Mouse (Mus musculus) cerebellum, adult 11-12 months (tissue): ENCODE data around the gene Kntc1.

Source experiments
- DNase-seq: peaks from one replicate; pipeline ENCODE4 v3.0.0; 2022

The Kntc1 gene

DNA sequence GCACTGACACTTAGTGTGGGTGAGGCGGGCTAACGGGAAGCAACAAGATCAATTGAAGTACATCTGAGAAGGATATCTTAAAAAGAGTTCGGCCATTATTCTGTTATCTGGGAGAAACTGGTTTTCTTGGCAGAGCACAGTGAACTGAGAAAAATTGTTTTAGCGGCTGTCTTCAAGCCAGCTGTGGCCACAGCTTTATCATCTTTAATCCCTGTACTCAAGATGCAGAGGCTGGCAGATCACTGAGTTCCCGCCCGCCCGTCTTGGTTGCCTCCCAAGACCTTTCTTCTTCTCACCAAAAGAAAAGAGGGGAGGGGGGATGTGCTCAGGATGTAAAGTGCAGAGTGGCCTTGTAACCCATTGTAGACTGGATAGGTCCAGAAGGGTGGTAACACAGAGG, 67.4 kb downstream of the Kntc1 start:
- no peak for DNase-seq

DNA sequence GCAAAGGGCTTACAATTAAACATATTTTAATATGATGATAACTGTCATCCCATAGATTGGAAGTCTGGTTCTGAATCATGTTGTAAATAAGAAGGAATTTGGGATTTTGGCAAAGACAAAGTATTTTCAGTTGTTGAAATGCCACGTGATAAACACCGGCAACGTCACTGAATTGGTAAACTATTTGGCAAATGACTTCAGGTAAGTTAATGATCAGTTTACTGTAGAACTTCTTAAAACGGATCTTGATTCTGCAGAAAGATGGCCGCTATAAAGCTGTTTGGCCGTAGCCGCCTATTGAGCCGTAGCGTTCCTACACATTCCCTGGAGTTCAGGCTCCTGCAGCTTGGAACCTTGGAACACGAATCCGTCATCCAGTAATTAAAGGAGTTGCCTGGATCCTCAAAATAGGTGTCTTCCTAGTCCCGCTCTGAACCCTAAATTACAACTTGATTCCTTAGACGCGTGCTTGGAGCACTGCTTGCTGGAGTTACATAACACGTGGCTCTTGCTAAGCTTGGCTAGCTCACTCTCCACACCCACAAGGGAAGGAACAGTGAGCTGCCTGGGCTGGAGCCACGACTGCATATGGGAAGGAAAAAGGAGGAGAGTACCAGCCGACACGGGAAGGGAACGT, 69.5 kb downstream of the Kntc1 start:
- DNase-seq: no peak

DNA sequence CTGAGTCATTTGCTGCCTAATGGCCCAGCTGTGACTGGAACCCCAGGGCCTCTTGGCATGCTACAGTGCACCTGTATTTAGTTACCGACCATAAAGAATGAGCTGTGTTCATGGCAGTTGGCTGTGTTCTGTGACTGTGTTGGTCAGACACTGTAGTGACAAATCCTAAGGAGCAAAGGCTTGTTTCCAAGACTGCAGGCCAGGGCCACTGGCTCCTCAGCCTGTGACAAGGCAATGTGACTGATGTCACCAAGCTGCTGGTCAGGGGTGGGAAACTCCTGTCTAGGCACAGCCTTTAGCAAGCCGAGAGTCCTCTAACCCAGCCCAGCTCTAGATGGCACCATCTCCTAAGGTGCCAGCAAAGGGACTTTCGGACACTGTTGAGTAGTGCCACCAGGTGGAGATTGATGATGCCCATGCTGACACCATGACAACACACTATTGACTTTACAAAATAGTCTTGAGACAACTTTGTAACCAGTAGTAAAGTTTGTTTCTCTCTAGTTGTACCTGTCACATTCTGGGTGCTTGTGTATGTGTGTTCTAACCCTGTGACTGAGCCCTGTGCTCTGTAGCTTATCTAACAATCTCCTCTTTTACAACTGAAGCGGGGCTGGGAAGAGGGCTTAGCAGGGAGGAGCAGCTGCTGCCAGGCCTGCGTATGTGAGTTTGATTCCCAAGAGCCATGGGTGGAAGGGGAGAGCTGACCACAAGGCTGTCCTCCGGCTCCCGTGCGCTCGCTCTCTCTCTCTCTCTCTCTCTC, 71.2 kb downstream of the Kntc1 start:
- no peak for DNase-seq

DNA sequence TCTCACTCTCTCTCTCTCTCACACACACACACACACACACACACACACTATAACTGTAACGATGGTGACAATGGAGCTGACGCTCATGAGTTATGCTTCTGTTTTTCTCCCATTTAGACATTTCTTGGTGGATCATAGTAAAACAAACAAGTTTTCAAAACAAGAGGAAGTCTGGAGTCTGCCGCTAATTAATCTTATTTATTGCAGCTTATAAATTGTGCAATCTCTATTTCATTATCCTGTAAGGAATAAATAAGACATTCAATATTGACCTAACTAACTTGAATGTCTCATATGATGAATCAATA, 71.7 kb downstream of the Kntc1 start:
- DNase-seq: no peak

DNA sequence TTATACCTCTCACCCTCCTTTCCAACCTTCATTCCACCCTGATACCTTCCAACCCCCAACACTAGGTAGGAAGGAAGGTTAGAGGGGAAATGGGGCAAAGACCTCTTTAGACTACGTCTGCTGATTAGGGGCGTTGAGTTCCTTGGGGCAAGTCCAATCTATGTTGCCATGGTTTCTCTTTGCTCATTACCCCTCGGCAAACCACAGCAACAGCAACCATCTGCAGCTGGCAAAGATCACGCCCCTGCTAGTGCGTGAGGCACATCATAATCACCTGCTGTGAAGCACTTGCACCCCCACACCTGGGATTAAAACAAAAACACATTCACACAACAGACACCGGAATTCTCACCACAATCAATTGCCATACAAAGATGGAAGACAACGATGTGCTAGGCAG, 73.2 kb downstream of the Kntc1 start:
- no peak for DNase-seq

DNA sequence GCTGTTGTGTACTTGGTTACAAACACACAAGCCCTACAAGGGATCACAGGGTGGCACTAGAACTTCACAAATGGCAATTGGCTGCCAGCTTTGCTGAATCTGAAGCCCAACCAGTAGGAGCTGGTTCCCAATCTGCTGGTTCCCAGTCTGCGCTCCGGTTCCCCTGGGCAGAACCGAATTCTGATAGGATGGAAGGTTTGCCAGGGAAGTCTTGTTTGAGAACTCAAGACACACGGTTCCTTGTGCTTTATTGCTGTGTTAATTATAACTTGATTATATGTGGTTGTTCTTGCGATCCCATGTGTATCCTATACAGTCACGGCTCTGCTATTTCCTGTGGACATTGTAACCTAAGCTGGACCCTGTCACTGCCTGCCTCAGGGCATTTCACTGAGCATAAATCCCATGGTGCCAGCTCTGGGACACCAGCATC, 78.2 kb downstream of the Kntc1 start:
- no peak for DNase-seq

DNA sequence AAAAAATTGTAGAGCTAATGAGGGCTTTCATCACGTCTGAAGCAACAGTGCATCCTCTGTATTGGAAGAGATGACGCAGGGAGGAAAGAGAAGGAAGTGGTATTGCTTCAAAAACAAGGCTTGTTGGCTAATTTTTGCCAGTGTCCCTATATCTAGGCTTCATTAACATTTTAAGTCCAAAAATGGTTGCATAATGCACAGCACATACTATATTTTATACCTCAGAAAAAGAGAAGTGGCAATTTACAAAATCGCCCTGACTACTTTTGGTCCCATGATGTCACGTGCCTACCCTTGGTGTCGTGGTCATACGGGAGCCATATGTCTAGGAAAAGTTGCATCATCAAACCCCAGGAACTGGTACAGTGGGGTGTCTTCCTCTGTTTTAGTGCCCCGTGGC, 82.8 kb downstream of the Kntc1 start:
- no peak for DNase-seq

DNA sequence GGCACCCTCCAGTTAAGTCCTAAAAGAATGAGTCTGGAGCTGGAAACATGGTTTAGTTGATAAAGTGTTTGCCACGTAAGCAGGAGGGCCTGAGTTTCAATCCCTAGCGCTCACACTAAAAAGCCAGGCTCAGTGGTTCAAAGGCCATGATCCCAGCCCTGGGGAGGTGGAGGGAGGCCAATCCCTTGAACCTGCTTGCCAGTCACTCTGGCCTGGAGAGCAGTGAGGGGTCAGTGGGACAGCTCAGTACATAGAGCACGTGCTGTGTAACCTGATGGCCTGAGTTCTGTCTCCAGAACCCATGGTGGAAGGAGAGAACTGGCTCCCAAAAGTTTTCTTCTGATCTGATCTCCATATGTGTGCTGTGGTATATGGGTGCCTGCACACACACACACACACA, 85.3 kb downstream of the Kntc1 start:
- no peak for DNase-seq

DNA sequence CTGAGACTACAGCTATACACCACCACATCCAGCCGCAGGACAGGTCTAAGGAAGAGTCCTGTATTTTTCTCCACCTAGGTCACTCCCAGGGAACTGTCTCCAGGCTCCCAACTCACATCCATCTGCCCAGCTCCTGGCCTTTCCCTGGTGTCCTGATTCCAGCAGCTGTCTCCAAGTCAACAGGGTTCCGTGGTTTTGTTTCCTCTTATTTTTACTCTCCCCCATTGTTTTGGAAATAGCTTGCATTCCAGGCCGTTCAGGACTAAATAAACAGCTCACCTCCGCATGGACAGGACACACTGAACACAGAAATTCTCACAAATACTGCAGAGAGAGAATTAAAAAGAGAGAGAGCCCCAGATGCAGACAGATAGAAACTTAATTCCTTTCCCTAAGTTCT, 87.9 kb downstream of the Kntc1 start:
- DNase-seq: no peak

DNA sequence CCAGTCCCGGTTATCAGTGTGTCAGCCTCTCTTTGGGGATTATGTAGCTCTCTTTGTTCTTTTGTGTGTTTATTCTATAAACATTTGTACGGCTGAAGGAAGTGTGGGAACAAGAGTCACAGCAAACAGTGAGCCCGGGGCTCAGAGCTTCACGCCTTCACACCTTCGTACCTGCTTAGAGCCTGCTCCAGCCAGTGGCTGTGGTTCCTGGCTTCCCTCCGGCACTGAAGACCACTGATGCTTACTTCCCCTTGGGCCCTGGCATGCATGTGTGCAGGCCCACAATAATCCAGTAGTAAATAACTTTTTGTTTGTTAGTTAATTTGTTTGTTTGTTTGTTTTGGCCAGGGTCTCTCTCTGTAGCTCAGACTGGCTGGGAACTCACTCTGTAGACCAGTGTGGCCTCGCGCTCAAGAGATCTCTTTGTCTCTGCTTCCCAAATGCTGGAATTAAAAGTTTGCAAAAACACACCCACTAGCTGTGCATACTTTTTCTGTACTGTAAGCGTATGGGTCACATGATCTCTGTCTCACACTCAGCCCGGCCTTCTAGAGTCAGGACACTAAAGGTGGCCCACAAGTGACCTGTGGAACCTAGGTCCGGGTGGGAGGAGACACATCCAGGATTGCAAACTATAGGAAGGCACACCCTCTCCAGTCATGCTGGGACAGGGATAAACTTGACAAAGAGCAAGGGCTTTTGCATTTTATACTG, 92.9 kb downstream of the Kntc1 start:
- no peak for DNase-seq

DNA sequence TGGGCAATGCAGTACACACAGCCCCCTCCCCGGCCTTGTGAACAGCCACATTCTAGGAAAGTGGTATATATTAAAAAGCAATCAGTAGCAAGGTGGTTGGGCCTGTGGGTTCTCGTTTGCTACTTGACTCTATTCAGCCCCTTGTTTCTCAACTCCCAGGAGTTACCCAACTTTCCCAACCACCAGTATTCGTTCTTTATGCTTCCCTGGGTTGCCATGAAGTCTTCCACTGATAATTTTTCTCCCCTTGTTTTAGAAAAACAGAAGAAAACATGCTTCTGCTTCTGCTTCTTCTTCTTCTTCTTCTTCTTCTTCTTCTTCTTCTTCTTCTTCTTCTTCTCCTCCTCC, 93.4 kb downstream of the Kntc1 start:
- DNase-seq: no peak

DNA sequence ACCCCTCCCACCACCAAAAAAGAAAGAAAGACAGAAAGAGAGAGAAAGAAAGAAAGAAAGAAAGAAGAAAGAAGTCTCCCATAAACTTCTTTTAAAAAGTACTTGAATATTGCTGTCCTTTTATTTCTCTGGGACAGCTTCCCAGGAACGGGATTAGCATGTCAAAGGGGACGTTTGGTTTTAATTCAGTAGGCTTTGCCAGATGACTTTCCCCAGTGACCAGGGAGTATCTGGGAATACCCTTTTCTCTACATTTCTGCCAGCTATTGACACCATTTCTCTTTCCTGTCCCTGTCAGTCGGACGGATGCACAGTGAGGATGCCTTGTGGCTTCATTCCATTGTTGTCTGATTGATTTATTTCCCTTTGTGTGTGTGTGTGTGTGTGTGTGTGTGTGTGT, 94.3 kb downstream of the Kntc1 start:
- DNase-seq: no peak

DNA sequence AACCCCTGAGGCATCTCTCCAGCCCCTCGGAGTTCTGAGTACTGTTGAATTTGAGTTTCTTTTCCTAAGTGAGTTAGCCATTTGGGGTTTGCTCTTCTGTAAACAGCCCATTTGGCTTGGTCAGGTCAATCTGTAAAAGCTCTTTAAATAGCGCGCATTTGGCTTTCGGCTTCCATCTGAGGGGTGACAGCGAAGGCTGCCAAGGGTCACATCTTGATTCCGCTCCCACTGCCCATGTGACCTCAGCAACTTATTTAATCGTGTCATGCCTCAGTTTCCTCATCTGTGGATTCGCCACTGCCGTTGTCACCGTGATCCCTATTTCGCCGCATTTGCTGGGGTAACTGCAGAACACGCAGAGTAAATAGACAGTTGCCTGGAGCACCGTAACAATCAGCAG, 94.8 kb downstream of the Kntc1 start:
- no peak for DNase-seq

DNA sequence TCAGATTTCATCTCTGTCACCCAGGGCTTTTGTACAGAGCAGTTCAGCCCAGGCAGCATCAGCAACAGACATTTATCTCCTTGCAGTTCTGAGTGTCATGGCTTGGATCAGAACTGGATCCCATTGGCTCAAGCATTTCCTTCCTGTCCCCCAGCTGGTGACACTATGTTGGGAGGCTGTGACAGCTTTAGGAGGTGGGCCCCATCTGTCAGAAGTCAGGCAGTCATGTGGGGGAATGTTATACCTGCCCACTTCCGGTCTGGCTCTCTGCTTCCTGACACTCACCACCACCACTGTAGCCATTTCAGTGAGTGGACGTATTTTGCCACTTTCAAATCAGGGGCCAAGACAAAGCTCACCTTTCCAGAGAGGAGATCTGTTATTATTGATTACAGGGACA, 101.9 kb downstream of the Kntc1 start:
- DNase-seq: no peak

DNA sequence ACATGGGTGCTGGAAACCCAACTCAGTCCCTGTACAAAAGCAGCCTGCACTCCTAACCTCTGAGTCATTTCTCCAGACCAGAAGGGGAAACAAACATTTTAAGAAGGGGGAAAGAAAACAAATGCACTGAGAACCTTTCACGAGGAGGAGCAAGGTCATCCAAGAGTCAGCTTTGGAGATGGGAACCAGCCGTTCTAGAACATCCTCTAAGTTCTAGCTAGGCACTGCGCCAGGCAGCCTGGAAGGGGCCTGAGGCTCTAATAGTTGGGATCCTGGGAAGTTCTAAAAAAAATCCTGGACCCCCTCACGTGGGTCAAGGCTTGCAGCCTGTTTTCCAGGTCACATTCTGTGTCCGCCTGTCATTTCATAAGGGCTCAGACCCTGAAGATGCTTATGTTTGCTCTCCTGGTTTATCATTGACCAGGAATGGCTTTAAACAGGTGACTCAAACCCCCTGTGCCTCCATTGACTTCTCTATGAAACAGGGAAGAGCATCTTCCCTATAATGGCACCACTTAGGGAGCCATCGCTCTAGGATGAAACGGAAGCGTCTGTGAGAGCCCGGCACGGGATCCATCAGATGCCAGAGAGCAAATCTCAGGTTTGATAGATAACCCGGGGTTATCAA, 104.5 kb downstream of the Kntc1 start:
- no peak for DNase-seq

DNA sequence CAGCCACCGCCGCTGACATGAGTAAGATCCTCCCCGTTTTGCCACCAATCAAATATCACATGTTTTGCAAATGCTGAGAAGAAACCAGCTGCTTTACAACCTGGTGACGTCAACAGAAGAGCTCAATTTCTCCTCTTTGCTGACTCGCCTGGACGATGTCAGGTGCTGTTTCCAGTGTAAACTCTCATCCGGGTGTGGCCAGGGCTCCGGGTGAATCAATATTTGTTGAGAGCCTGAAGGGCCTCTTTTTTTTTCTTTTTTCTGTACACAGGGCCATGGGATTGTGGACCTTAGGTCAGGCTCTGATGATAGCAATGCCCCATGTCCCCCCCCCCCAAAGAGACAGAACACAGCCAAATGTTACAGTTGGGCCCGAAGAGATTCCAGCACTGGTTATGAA, 105.0 kb downstream of the Kntc1 start:
- no peak for DNase-seq

DNA sequence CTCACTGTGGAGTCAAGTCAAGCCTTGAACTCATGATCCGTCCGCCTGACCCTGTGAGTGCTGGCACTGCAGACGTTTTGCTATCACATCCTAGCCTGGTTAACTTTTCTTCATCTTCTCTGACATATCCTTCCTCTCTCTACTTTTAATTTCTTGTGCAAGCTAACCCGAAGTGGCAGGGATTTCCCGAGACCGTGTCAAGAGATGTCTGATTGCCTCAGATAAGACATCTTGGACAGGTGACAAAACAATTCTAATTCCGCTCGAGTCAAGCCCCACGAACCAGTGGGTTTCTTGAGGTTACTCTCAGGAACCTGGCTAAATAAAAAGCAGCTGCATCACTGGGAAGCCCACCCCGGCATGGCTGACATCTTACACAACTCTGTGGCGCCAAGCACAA, 109.3 kb downstream of the Kntc1 start:
- no peak for DNase-seq

DNA sequence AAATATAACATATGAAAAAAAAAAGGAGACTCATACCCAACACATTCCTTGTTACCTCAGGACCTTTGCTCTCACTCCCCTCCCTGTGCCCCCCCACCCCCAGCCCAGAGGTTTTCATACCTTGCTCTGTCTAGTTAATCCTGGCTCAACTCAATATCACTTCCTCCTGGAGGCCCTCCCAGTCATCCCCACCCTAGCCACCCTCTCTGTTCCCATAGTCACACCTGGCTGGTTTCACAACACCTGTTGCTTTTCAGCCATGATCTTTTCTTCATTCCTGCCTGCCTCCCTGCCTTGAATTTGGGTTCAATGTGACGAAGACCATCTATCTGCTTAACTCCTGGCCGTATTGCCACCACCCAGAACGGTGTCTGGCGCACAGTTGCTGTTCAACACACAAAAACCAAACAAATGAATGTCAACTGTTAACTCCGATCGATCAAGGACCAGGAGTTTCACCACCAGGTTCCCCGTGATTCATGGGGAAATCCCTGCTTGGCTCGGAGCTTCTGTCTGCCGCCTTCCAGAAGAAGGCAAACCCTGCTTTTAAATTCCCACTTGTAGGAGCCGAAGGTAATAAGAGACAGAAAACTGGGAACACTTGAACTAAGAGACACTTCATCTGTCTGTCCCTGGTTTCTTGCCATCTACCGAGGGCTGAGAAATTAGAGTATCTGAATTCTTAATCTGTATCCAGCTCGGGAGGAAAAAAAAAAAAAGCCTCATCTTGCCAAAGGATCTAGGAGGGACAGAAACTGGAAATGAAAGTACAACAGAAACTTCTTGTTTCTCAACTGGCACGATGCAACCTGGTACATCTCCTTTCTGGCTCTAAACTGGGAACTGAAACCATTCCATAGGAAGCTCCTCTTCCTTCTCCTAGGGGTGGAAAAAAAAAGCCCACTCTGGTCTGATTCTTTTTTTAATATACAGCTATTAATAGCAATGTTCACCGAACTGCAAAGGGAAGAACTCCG, 113.1 kb downstream of the Kntc1 start:
- DNase-seq: no peak

DNA sequence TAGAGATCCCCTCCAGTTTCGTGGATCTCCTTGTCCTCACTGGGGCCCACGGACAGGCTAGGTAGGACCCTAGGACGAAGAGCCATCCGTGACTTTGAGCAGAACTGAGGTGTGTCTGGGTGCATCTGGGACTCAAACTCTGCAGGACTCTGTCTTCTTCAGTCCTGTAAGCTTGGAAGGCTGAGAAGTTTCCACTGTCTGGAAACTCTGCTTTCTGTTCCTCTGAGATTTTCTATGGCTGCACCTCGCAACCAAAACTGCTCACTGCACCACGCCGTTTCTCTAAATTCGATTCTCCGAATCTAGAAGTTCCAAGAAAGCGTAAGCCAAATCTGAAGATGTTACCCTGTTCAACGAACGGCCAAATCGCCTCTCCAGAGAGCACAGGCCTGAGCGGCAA, 114.4 kb downstream of the Kntc1 start:
- DNase-seq: no peak

DNA sequence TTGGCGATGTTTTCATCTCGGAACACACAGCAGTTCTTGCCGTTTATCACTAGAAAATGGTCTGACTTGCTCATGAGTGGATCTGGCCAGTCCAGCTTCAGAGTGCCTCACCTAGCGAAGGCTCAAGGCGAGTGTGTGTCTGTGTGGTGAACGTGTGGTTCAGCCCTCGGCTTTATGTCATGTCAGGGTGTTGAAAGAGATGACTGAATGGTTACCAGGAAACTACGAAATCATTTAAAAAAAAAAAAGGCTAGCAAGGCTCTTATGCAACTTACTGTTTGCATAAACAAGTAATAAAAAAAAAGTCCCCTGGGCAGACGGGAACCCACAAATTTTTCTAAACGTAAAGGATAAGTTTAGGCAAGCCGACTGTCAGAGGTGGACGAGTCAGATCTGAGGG, 115.8 kb downstream of the Kntc1 start, which contains the start of gene Hcar2:
TSS of gene Hcar2 (minus strand) at position 135 of the 400 bp plus-strand sequence.
- no peak for DNase-seq

DNA sequence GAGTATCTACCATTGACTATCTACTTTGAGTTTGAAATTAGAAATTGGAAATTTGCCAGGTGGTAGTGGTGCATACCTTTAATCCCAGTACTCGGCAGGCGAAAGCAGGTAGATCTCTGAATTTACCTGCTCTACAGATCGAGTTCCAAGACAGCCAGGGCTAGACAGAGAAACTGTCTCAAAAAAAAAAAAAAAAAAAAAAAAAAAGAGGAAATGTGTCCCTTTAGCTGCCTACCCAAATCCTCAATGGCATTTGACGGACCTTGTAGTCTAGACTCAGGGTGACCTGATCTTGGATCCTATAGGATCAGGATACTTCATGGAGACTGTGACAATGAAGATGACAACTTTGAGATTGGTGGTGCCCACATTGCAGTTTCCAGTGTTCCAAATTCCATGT, 116.9 kb downstream of the Kntc1 start:
- no peak for DNase-seq

DNA sequence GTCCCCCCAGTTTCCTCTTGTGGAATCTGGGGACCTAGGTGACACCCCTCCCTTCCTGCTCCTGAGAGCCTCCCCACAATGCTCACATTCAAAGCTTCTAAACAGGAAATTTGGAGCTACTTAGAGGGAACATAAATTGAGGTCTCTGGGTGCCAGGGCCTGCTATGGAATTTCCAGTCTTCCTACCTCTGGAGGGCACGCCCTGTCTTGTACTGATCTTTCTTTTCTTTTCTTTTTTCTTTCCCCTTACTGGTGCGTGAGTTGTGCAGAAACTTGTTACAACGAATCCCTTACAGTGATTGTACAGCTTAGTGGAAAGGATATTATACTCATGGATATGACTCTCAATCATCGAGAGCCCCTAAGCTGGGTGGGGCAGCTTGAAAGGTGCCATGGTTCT, 120.1 kb downstream of the Kntc1 start:
- DNase-seq: no peak
